Mouse (Mus musculus): ENCODE data around the gene Fcer1g.

Fcer1g gene

GRCm38 (mm10) chr1:171216241-171216955, 17.8 kb downstream of the Fcer1g start:
- no peak for DNase-seq (ENCODE audit: low read depth)

DNA sequence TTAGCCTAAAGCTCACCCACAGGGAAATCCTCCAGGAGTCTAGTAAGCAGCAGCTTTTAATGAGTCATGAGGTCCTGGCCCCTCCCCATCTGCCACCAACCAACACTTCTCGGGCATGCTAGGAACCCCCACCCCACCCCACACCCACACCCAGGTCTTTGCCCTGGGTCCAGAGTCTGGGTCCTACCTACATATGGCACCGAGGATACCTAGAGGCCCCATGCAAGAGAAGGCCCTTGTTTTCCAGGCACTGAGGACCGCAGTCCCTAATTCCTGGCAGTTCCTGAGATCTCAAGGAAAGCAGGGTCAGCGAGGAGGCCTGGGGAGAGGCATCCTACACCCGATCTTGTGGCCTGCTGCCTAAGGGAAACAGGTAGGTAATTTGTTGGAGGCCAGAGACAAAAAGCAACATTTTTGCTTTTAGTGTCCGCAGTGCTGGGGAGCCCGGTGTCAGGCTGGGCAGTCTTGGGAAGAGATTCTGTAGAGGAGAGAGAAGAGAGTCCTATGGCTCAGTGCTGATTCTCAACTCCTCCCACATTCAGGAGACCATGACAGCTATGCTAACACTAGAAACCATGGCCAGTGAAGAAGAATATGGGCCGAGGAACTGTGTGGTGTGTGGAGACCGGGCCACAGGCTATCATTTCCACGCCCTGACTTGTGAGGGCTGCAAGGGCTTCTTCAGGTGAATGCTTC, 20.2 kb downstream of the Fcer1g start, which contains the start of gene Nr1i3:
Nr1i3 (plus strand) TSS at position 170 of the 696 bp plus-strand sequence.
- no peak for DNase-seq (ENCODE audit: low read depth)

GRCm38 (mm10) chr1:171212854-171213253, 21.3 kb downstream of the Fcer1g start:
- DNase-seq (ENCODE audit: low read depth): no peak

DNA sequence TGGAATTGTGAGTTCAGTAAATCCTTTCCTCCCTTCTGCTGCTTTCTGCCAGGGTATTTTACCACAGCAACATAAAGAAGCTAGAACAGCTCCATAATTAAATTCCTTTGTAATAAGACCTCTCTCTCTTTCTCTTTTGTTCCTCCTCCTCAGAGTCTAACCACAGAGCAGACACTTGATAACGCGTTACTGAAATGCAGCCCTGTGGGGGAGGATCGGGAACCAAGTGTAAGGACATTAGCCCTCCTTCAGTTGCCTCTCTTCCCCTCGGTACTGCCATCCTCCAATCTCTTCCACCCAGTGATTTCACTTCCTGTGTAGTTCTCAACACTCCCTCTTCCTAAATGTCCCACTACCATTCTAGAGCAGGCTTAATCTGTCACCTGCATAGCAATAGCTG, 24.8 kb downstream of the Fcer1g start:
- no peak for DNase-seq (ENCODE audit: low read depth)

DNA sequence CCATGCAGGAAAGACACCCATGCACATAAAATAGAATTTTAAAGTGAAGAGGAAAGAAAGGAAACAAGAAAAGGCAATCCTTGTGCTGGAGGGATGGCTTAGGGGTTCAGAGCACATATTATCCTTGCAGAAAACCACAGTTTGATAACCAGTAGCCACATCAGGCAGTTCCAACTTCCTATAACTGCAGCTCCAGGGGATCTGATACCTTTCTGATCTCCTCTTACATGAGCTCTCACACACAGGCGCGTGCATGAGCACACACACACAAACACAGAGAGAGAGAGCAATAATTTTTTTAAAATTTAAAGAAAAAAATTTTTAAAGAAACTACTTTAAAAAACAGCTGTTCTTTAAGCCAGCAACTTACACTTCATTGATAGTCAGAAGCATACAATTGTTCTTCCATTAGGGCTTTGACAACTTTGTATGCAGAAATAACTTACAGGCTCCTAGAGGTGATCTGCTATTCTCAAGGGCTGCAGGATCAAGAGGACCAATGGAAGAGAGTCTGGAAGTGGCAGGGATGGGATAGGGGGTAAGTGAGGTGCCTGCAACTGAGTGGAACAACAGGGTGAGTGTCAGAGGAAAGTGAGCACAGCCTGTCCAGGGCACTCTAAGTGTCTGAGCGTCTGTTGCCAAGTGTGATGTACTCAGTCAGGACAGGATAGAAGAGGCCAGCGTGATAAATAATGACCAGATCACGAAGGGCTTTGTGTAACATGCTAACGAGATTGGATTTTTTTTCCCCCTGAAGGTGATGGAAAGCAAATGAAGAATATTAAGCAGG, 28.3 kb downstream of the Fcer1g start:
- DNase-seq (ENCODE audit: low read depth): no peak

- no peak for DNase-seq (ENCODE audit: low read depth)
Observed at GRCm38 (mm10) chr1:171204249-171204644, 29.9 kb downstream of the Fcer1g start.

DNA sequence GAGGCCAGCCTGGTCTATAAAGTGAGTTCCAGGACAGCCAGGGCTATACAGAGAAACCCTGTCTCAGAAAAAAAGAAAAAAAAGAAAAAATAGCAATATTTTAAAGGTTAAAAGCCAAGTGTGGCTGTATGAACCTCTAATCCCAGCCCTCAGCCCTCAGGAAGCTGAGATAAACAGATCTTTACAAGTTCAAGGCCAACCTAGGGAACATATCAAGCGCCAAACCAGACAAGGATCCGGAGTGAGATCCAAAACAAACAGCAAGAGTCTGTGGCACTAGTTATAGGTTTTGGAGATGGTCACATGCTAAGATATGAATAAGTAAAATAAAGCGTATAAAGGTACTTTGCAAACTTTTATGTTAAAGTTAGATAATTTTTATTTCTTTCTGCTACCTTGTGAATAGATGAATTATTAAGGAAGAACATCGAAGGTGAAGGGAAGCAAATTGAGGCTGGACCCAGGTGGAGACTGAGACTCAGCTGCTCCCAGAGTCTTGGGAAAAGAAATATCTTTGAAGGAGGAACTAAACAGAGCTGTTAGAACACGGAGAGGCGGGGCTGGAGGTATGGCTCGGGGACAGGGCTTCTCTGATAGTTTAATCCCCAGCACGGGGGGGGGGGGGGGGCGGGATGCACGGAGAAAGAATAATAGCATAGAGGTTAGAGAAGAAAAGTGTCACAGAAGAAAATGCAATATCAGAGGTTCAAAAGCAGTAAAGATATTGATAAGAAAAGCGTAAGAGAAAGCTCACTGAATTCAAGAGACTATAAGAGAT, 30.5 kb downstream of the Fcer1g start:
- no peak for DNase-seq (ENCODE audit: low read depth)

DNA sequence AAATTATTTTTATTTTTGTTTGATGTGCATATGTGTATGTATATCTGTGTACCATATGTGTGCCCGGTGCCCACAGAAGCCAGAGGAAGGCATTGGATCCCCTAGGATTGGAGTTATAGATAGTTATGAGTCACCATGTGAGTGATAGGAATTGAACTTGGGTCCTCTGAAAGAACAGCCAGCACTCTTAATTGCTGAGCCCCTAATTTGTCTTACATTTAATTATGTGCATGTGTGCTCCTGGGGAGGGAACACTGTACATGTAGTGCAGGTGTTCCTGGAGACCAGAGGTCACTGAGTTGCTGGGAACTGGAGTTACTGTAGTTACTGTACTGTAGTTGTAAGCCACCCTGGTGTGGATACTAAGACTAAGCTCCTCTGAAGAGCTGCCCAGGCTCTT, 33.4 kb downstream of the Fcer1g start:
- no peak for DNase-seq (ENCODE audit: low read depth)

DNA sequence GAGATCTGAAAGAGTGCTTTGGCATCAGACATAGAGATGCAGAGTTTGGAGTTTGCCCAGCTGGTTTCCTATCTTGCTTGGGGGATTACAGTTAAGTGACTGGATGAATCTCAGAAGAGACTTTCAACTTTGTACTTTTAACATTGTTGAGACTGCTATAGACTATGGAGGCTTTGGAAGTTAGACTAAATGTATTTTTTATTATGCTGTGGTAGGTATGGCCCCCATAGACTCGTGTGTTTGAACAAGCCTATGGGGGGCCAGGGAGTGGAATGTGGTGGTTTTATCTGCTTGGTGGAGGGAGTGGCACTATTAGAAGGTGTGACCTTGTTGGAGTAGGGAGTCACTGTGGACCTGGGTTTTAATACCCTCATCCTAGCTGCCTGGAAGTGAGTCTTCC, 34.6 kb downstream of the Fcer1g start:
- DNase-seq (ENCODE audit: low read depth): no peak

DNA sequence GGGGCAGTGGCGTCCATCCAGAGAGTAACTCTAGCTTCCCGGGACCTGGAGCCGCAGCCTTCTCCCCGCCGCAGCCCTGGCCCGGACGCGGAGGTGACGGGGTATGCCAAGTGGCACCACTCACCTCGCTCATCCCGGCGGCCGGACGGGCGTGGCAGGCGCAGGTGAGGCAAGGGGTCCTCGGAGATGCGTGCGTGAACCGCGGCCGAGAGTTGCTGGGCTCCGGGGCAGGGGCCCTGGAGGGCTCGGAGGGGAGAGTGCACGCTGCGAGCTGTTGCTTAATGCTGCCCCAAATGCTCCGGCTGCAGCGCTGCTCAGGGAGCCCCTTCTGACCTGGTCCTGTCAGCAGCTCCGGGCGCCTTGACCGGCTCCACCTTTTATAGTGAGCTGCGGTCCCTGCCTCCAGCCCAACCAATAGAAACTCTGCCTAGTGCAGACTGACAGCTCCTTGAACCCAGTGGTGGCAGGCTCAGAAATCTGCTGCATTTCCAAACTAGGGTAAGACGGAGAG, 38.2 kb downstream of the Fcer1g start, which contains the start of gene Pcp4l1:
Pcp4l1 (minus strand) TSS at position 382 of the 511 bp plus-strand sequence.
- DNase-seq (ENCODE audit: low read depth): no peak

DNA sequence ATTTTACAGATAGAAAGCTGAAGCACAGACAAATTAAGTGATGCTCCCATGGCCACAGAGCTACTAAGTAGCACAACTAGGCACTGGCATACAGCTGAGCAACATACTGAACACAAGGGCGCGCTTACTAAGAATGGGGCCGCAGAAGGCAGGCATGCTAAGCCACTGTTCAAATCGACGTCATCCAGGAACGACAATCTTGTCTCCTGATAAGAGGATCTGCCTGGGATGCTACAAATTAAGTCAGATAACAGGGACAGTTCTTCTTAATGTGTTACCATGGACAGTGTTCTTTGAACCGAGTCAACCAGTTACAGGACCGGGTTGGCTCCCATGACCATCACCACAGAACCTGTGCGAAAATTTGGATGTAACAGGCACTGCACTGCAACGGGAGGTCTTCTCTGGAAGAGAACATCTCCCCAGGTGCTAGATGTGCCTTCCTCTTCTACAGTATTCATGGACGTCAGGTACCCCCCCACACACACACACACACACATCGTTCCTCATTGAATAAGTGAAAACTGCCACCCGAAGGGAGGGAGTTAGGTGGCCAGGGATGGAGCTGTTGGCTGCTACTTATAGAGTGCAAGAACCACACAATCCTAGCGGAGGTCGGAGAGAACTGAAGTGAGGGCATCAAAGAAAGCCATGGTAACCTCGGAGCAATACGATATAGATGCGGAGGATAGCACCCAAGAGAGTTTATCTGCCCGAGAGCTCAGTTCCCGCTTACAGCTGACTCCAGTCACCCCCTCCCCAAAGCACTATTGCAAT, 38.9 kb downstream of the Fcer1g start:
- DNase-seq (ENCODE audit: low read depth): no peak

GRCm38 (mm10) chr1:171193911-171194830, 40.0 kb downstream of the Fcer1g start:
- no peak for DNase-seq (ENCODE audit: low read depth)

- no peak for DNase-seq (ENCODE audit: low read depth)
Observed at GRCm38 (mm10) chr1:171193093-171193840, 40.9 kb downstream of the Fcer1g start.

DNA sequence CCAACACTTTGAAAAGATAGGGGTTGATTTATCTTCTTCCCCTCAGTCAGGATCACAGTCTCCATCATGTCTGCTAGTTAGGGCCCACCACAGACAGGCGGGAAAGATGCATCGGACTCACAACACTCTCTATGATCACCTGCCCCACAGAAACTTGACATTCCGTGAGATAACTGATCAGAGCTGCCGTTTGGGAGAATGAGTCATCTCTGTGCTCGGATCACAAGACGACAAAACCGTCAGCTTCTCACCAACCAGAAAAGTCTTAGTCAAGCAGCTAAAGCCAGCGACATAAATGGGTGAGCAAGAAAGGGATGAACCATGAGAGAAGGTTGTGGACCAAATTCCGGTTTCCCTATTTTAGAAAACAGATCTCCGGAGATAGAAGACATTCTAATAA, 41.9 kb downstream of the Fcer1g start:
- DNase-seq (ENCODE audit: low read depth): no peak

- DNase-seq (ENCODE audit: low read depth): no peak
Observed at GRCm38 (mm10) chr1:171190832-171191231, 43.3 kb downstream of the Fcer1g start.

DNA sequence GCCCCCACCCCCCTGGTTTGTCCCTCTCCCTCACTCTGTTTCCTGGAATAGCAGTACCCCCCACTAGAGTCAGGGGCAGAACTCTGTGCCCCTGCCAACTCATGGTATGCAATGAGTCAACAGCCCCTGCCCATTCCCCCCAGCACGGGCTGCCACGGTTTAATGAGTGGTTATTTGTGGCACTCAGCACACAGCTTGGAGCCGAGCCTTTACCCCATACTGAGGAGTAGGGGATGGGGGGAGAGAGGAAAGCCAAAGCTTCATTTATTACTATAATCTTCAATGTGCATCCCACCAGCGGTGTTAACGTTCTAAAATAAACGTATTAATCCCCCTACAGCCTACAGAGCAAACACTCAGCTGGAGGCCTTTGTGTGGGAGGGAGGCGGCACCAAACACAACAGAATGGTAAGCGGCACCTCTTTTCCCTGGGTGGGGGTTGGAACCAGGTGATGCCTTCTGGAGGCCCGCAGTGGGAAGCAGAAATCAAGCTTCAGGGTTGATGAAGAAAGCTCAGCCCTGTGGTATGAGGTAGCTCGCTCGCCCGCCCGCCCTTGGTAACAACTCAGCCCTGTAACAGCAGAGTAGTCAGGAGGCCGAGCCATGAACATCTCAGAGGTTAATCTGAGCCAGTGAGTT, 44.6 kb downstream of the Fcer1g start:
- DNase-seq (ENCODE audit: low read depth): no peak

GRCm38 (mm10) chr1:171189046-171189445, 45.1 kb downstream of the Fcer1g start:
- no peak for DNase-seq (ENCODE audit: low read depth)

GRCm38 (mm10) chr1:171187851-171188700, 46.1 kb downstream of the Fcer1g start:
- no peak for DNase-seq (ENCODE audit: low read depth)
